Comparison of ENCODE assay signal across 8 mouse cellular contexts in the genomic region with DNA sequence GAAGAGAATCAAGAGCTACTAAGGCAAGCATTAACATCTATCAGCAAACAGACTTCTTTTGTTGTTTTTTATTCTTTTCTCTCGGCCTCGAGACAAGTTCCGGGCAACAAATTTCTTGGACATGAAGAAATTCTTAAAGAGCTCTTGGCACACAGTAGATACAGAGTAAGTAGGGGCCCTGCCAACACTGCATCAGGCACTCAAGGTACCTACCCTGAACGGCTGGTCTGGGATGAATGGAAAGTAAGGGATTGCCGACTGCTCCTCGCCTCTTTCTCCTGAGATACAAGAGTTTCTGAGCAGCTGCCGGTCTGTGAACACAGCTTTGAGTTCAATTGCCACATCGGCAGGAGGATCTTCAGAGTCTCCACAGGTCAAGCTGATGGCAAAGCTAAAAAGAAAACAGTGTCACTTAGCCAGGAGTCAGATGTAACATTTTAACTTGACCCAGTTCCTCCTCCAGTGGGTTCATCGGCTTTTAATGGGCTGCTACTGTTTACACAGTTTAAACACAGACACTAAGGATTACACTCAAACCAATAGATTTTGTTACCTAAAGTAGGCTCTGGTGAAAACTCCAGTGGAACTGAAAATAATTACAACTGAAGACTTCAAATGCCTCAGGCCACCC. TPM values are rescaled to one million over a fixed set of nuclear protein-coding genes. Genes with fewer than 3 reads are reported as not detected.
DNase-seq lines count a peak whose midpoint lies in the region; ATAC-seq and TF ChIP-seq lines count a peak whose summit lies in the region.

No protein-coding gene starts in this region.

- H3K36me3 ChIP-seq in forebrain, postnatal 0 days (ENCODE audit: insufficient read depth): peaks cover 10% of the 10 kb centered on the region
- H3K36me3 ChIP-seq in limb, embryonic 14.5 days (ENCODE audit: control insufficient read depth, insufficient read depth, low read length): peaks cover 34% of the 10 kb centered on the region
- H3K36me3 ChIP-seq in midbrain, embryonic 16.5 days (ENCODE audit: control insufficient read depth, insufficient read depth, low read length): no peaks in the 10 kb centered on the region; the same call in 1 of the 2 replicates

- no peak for TF ChIP-seq POLR2A in limb, embryonic 14.5 days (IDR thresholded peaks at IDR 0.05; ENCODE audit: borderline replicate concordance, extremely low read depth, insufficient read depth, insufficient read length)

- H3K27ac ChIP-seq in layer of hippocampus, adult 2 months: peak overlapping the region; percentile 98
- no peak overlapping the region for H3K27ac ChIP-seq in forebrain, postnatal 0 days (ENCODE audit: low read depth, low read length)
- H3K27ac ChIP-seq in limb, embryonic 14.5 days (replicated peaks; ENCODE audit: low read depth, low read length): no peak overlapping the region
- H3K27ac ChIP-seq in midbrain, embryonic 16.5 days (ENCODE audit: low read length): no peak overlapping the region

- 20% methylated on average over 9 of the region's 9 CpGs for WGBS in forebrain, postnatal 0 days
- WGBS in limb, embryonic 14.5 days: 69% methylated on average over 9 of the region's 9 CpGs
- 39% methylated on average over 9 of the region's 9 CpGs for WGBS in midbrain, embryonic 16.5 days

- peak overlapping the region; percentile 72 for H3K4me2 ChIP-seq in forebrain, postnatal 0 days (ENCODE audit: low read depth)
- H3K4me2 ChIP-seq in limb, embryonic 14.5 days (replicated peaks; ENCODE audit: low read depth, low read length, severe bottlenecking): peak overlapping the region; percentile 83; the same call in 1 of the 2 replicates
- H3K4me2 ChIP-seq in midbrain, embryonic 16.5 days (ENCODE audit: low read length): peak overlapping the region; percentile 84

- no peaks in the 10 kb centered on the region for H3K9me3 ChIP-seq in forebrain, postnatal 0 days (ENCODE audit: low read length)
- no peaks in the 10 kb centered on the region for H3K9me3 ChIP-seq in limb, embryonic 14.5 days (ENCODE audit: control insufficient read depth, low read length)
- H3K9me3 ChIP-seq in midbrain, embryonic 16.5 days (replicated peaks; ENCODE audit: control insufficient read depth, low read length, poor library complexity, severe bottlenecking): no peaks in the 10 kb centered on the region

- H3K4me3 ChIP-seq in layer of hippocampus, adult 2 months: peak overlapping the region; percentile 86
- H3K4me3 ChIP-seq in forebrain, postnatal 0 days (ENCODE audit: low read depth, low read length): peak overlapping the region; percentile 92; the same call in 1 of the 2 replicates
- H3K4me3 ChIP-seq in limb, embryonic 14.5 days (replicated peaks; ENCODE audit: low read length): no peak overlapping the region
- H3K4me3 ChIP-seq in midbrain, embryonic 16.5 days (ENCODE audit: low read depth, low read length): peak overlapping the region; percentile 12; the same call in 1 of the 2 replicates

- no peak for ATAC-seq in forebrain, postnatal 0 days
- no peak for ATAC-seq in limb, embryonic 14.5 days (ENCODE audit: low FRiP score, low read depth)
- ATAC-seq in midbrain, embryonic 16.5 days: no peak

- no peaks in the 10 kb centered on the region for H3K27me3 ChIP-seq in forebrain, postnatal 0 days (ENCODE audit: insufficient read depth, low read length)
- no peaks in the 10 kb centered on the region for H3K27me3 ChIP-seq in limb, embryonic 14.5 days (ENCODE audit: control insufficient read depth, insufficient read depth, low read length)
- no peaks in the 10 kb centered on the region for H3K27me3 ChIP-seq in midbrain, embryonic 16.5 days (ENCODE audit: control insufficient read depth, insufficient read depth, low read depth, low read length)

- peaks cover 16% of the 10 kb centered on the region; the same call in 1 of the 2 replicates for H3K4me1 ChIP-seq in forebrain, postnatal 0 days (ENCODE audit: insufficient read depth)
- H3K4me1 ChIP-seq in limb, embryonic 14.5 days (ENCODE audit: control insufficient read depth, insufficient read depth, low read length): peaks cover 17% of the 10 kb centered on the region
- H3K4me1 ChIP-seq in midbrain, embryonic 16.5 days (ENCODE audit: control insufficient read depth, insufficient read depth, low read length): peaks cover 27% of the 10 kb centered on the region

- no peak for TF ChIP-seq CTCF in layer of hippocampus, adult 2 months (conservative IDR thresholded peaks at IDR 0.05)
- no peak for TF ChIP-seq CTCF in forebrain, postnatal 0 days (IDR thresholded peaks at IDR 0.05; ENCODE audit: low read depth)

- peak overlapping the region; percentile 95; the same call in 1 of the 2 replicates for H3K9ac ChIP-seq in forebrain, postnatal 0 days
- no peak overlapping the region for H3K9ac ChIP-seq in limb, embryonic 14.5 days (ENCODE audit: low read depth, low read length, severe bottlenecking)
- H3K9ac ChIP-seq in midbrain, embryonic 16.5 days (ENCODE audit: low read depth, low read length): no peak overlapping the region; the same call in 1 of the 2 replicates

- no peak for DNase-seq in layer of hippocampus, adult 2 months (ENCODE audit: low spot score in 2 of 2)
- no peak for DNase-seq in layer of hippocampus, postnatal 14 days (ENCODE audit: low spot score in 2 of 2)
- no peak for DNase-seq in forebrain, postnatal 0 days
- DNase-seq in limb, embryonic 14.5 days (ENCODE audit: low spot score): no peak
- DNase-seq in thymus, postnatal 36 days: no peak
- DNase-seq in urinary bladder, postnatal 14 days (ENCODE audit: low spot score): no peak
- no peak for DNase-seq in ovary, postnatal 14 days (ENCODE audit: low spot score)

RNA-seq across cellular contexts. Expression of gene Lgalsl, which starts 1.7 kb away (rescaled TPM):
- total RNA-seq in layer of hippocampus, adult 2 months (2021): 10 to 100 TPM; 75.8 to 76.3 TPM
- 10 to 100 TPM; 85.0 to 91.1 TPM for total RNA-seq in layer of hippocampus, postnatal 14 days (2021)
- 104 and 119 TPM in 2 replicates for total RNA-seq in forebrain, postnatal 0 days (2014; rRNA removed)
- polyA plus RNA-seq in forebrain, postnatal 0 days (2015; fragmentation: Nextera tagmentation; extraction: Ambion mirVana): 71.9 and 78.3 TPM in 2 replicates
- 24.9 and 25.5 TPM in 2 replicates for polyA plus RNA-seq in limb, embryonic 14.5 days (2012; rRNA removed)
- polyA plus RNA-seq in limb, embryonic 14.5 days (2014; fragmentation: Nextera tagmentation; extraction: Ambion mirVana): 52.0 and 52.2 TPM in 2 replicates
- 92.2 and 99.1 TPM in 2 replicates for polyA plus RNA-seq in midbrain, embryonic 16.5 days (2015; fragmentation: Nextera tagmentation; extraction: Ambion mirVana)
